Mouse (Mus musculus) embryo, embryonic 11 days (tissue): Measurements from ENCODE around the gene Kazn.
A peak's percentile ranks its signal among the peaks of the same experiment; 100 is the strongest.

Source experiments
- DNase-seq: peaks from one replicate; pipeline ENCODE4 v3.0.0-alpha.2; 2015

Kazn gene

DNA sequence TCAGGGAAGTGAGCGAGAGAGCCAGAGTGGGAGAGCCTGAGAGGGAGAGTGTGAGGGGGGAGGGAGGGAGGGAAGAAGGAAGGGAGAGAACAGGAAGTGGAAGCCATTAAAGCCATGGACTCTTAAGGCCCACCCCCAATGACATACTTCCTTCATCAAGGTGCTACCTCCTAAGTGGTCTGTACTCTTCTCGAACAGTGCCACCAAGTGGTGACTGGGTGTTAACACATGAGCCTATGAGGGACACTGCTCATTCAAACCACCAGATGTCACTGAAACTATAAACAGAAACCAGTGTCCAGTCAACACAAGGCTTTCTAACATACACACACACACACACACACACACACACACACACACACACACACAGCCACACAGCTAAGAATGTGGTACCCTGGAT is 77.1 kb downstream of the Kazn start:
- no peak for DNase-seq

DNA sequence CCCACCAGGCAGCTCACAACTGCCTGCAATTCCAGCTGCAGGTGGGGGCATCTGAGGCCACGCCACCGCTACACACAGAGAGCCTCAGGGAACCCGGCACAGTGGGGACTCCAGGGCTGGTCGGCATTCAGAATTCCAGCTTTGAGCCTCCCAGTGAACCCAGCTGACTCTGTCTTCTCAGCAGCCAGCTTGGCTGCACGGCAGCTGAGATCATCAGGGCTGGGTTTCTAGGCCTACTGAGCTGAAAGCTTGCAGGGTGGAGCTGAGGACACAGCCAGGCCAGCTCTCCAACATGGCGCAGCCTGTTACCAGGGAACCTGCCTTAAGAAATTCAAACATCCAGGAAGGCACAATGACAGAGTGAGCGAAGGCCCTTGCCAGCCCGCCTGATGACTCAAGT is 79.2 kb downstream of the Kazn start:
- no peak for DNase-seq

DNA sequence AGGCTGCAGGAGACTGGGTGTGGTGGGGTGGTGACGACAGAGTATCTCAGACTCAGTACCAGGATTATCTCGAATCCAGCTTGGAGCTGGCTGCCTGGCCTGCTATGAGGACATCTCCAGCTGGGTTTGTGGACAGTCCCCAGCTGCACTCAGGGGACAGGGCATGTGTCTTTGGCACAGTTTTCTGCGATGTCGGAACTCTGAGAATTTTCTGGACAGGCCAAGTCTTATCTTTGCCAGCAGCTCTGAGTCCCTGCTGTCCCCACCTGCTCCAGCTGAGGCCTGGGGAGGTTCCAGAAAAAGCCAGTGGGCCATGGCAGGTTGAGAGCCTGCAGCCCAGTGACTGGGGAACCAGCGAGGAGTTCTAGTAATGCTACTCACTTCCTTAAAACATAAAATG is 82.7 kb downstream of the Kazn start:
- DNase-seq, result no peak

DNA sequence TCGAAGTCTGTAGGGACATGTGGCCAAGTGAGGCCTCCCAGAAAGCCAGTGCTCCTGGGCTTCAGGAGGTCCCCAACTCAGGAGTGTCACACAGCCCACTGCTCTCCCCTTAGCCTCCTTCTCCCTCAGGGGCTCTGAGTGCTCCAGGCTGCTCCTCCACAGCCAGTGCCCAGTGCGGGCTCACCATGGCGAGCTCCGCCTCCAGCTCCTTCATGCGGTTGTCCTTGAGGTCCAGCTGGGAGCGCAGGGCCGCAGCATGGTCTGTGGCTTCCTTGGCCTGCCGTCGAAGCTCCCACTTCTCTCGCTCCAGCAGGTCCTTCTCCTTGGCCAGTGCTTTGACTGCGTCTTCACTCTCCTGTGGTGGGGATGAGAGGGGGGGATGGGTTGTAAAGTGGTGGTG is 85.0 kb downstream of the Kazn start:
- DNase-seq, result no peak

DNA sequence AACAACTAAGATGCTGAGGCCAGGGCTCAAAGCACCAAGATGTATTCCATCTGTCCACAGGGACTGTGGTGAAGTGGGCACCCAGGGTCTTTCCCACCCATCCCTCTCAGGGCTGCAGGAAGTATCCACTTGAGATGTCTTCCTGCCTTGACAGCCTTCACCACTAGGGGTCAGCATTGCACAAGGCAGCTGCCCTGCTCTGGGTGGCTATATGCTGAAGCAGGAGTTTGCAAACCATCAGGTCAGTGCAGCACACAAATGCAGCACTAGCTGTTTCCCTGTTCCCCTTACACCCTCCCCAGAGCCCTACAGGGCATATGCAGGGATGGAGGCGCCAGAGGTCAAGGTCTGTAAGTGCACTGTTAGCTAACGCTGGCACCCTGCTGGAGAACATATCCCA is 85.7 kb downstream of the Kazn start:
- peak; percentile 88 for DNase-seq

DNA sequence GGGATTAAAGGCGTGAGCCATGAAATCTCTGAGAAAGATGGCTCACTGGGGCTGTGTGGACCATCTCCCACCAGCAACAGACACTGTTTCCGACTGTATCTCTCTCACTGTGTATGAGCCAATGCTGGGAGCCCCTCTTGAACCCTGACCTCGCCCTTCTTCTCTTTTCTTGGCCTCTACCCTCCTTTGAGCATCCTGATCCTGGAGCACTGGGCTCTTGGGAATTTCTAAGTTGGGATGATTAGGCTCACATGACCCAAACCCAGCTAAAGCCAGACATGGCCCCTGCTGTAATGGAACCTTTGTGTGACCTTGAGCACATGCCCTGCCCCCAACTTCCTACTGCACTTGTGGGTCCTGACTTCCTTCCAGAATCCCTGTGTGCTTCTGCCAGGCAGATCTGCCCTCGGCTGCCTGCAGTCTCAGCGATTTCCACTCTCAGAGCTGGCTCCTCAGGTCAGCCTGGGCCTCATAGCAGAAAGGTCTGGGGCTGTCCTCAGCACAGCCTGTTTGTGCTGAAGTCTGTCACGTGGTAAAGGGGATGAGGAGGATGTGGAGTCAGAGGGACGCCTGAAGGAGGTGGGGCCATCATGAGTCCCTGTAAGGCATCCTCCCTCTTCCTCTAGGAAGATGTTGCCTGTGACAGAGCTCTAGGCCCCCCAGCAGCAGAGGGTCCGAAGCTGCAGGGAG is 86.3 kb downstream of the Kazn start:
- no peak for DNase-seq

DNA sequence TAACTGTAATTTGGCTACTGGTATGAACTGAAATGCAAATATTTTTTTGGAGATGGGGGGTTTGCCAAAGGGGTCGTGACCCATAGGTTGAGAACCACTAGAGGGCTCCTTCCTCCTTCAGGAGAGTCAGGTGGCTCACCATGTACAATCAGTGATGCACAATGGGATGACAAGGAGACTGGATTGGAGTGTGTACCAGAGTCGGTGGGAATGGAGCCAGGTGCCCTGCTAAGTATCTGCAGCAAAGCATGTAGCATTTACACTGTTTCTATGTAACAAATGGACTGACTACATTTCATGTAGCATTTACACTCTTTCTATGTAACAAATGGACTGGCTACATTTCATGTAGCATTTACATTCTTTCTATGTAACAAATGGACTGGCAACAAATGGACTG is 89.1 kb downstream of the Kazn start:
- DNase-seq, result no peak

DNA sequence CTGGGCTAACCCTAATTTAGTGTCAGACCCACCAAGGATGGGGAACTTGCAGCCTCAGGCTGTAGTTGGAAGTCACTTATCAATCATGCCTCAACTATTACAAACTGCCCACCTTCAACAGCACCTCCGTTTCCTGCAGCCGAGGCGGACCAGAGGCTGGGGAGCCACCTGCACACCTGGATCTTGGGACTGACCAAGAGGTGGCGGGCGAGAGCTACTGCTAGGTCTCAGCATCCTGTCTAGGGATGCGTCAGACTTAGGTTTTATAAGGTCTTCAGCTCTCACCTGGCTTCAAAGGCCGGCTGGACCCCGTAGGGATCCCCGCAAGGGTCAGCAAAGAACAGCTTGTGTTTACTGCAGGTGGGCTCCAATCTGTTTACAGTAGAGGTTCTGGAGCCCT is 90.0 kb downstream of the Kazn start:
- no peak for DNase-seq

DNA sequence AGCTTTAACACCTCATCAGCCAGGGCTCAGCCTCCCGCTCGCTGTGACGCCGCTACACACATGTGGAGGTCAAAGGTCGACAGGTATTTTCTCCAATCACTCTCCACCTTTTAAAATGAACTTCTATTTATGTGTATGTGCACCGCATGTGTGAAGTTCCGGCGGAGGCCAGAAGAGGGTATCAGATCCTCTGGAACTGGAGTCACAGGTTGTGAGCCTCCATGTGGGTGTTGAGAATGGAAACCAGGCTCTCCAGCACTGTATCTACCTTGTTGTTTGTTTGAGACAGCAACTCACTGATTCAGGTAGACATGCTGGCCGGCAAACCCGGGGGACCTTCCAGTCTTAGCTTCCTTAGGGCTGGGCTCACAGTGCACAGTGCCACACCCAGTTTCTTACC is 91.5 kb downstream of the Kazn start:
- DNase-seq, result no peak

DNA sequence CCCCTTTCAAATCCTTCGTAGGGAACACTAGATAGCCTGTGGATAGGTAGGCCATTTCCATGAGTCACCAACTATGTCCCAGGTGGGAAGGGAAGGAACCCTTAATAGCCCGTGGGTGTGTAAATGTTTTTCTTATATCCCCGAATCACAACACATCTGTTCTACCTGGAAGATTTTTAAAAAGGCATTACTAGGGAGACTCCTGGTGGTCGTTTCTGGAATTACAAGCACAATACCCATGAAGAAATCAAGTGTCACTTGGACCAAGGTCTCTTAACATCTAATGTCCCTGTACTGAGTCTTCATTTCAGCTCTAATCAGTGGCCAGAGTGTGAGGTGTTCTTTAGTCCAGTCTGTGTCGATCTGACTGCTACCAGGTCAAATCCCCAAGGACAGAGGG is 95.1 kb downstream of the Kazn start:
- peak; percentile 56 for DNase-seq

DNA sequence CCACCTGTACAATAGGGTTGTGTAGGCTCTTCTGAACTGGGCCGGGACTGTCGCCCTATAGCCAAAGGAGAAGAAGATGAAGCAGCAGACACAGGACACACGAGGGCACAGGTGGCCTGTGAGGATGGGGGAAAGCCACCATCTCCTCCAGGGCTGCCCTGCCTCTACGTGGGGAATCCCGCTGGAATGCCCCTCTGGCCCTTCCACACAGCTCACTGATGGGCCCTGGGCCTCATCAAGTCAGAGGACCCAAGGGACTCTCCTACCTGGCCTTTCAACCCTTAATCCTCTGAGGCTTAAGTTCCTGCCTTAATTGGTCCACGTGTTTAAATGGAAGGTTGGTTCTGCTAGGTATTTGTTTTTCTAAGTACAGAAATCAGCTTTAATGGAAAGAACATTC is 95.9 kb downstream of the Kazn start:
- no peak for DNase-seq

DNA sequence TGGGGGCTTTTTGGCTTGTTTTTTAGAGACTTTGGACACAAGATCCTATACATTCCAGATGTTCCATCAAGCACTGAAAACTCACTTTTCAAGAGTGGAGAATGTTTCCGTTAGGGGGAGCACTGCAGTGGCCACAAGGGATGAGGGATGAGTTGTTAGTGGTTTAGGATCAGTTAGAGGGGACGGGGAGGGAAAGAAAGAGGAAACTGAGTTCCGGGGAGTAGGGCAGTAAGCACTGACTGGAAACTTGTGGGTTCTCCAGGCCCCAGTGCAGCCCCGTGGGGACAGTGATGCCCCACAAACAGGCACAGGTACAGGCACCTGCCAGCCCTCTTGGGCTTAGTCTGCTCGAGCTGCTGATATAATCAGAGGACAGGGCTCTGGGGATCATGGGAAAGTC is 99.5 kb downstream of the Kazn start:
- no peak for DNase-seq

DNA sequence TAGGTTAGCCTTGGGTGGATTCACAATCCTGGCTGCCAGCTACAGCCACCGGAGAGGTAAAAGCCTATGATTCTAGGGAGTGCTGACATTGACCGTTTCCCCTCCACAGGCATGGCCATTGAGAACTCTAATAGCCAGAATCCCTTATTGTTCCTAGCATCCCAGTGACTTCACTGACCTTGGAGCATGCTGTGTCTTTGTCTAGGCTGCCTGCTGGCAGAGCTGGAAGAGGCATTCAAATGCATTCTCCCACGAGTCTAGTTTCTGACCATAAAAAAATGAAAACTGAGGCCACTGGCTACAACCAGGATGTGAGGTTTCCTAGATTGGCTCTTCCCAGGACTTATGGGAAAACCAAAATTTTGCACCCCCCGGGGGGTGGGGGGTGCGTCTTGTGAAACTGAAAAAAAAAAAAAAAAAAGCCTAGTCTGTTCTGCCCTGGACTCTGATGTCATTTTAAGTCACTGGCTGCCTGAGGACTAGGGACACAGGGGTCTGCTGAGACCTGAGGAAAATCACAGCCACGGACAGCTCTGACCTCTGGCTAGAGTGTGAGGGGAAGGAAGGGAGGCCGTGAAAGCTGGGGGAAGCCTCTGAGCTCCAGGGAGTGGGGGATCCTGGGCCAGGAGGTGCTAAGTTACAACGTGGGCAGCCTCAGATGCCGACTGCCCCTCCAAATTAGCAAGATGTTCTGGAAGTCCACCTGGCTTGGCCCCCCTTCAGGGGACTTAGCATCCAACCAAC is 100.7 kb downstream of the Kazn start:
- DNase-seq, result peak; percentile 67

DNA sequence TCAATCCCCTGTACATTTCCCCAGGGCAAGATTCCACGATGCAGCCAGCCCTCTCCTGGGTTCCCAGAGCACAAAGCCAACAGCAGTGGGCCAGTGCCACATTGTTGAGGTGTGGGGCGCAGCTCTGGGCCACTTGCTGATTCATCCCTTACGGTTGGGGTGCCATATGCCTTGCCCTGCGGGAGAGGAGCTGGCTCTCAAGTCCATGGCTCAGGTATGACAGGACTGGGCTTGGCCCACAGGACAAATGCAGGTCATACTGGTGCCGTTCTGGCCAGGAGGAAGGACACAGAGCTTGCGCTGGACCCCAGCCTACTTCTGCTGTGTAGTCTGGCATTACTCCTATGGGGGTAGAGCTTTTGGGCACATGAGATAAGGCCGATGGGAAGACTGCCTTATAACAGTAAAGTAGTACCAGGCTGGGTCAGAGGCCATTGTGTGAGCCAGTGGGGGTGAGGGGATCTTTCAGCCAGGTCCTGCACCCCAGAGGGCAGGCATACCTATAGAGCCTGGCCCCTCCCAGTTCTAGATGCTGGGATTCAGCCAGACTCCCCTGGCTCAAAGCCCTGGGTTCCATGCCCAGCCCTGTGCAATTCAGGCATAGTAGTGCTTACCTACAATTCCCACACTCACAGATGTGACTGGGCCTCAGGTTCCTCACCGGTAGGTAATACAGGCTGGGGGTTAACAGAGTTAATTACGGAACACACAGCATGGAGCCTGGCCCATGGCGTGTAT is 102.3 kb downstream of the Kazn start:
- no peak for DNase-seq

DNA sequence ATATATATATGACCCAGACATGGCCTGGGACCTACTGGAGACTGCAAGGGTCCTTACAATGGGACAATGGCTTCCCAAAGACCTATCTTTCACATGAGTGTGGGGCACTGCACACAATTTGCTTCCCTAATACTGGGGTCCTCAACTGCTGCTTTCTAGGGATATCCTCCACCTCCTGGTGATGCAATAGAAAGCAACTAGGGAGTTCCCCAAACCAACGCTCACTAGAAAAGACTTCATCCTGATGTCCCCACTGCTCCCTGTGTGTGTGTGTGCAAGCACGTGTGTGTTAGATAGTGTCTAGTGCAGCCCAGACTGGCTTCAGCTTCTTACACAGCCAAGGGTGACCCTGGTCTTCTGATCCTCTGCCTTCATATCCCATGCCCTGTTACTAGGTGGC is 103.7 kb downstream of the Kazn start:
- DNase-seq, result no peak

DNA sequence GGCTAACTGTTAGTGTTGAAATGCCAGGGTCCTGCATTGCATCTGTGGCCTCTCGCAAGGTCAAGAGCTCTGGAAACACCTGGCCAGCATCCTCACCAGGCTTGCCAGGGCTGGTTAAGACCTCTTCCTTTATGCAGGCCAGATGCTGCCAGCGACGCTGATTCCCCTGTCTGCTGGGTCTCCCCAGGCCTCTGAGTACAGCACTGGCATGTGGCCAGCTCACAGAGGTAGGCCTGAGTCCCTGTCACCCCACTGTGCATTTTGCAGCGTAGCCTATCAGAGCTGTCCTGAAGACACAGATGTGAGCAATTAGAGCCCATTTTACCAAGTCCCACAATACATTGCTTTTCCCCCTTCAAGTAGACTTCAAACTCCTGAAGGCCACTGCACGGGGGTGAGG is 109.0 kb downstream of the Kazn start:
- peak; percentile 53 for DNase-seq

DNA sequence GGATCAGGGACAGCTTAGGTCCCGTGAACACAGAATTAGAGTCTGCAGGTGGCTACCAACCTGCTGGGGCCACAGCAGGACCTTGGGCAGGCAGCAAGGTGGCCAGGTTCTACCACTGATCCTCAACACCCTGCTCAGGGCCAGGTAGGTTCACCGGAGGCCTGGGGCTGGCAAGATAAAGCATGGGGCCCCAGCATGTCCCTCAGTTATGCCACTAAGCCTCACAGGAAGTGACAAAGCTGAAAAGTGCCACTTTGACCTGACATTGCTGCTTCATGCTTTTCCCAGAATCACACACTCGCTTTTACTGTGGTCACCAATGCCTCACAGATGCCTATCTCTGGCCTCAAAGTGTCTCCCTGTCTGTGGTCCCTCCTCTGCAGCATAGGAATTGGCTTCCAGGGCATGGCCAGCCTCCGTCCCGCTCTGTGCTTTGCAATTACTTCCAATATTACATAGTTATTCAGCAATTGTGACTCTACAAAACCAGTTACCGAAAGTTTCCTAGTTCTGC is 111.9 kb downstream of the Kazn start:
- DNase-seq, result no peak

DNA sequence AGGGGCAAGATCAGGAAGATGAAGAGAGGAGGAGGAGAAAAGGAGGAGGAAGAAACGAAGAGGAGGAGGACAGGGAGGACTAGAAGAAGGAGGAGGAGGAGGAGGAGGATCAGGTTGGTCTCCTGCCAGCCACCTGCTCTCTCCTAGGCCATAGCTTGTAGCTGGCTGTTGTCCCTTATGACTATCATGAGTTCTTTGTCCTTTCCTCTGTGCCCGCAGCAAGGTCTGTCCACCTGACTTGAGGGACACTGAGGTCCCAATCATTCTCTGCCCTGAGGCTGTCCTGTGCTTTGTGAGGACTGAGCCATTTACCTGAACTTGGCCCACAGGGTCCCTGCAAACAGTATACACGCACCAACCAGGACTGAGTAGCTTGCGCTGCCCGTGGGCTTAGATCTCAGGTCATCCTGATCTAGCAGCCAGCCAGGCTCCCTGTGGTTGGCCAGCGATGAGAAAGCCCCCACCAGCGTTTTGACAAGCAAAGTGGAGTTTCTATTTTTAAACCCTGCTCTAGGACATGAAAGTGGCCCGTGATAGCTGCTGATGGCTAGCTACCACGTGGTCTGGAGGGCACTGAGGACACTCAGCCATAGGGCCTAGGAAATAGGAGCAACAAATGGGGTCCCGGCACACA is 112.4 kb downstream of the Kazn start:
- no peak for DNase-seq

DNA sequence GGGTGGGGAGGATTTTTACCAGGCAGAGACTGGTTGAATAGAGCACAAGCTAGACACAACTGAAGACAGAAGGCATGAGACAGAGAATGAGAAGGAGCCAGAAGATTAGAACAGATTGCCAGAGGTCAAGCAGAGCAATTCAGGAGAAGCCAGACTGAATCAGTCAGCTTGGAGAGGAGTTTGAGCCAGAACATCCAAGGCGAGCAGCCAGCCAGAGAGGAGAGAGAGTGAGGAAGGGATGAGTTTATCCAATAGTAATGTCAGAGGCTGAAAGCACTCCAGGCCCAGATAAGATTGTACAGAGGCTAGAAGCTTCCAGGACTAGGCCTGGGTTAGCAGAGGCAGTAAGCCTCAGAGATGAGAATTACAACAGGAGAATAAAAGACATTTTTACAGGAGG is 118.0 kb downstream of the Kazn start:
- no peak for DNase-seq

DNA sequence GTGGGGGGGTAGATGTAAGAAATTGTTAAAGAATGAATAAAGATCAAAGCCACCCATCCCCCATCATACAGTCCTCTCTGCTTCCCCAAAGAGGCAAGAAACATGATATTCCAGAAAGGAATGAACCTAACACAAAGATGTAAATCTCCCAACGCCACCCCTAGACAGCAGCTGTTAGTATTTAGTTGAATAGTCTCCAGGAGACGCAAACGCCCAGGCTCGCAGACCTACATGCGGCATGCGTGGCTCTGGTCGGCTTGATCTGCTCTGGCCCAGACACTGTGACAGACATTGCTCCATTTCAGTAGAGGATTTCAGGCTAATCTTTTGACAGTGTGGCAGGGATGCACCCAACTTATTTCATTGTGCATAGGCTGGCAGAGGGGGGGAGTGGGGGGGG is 120.7 kb downstream of the Kazn start:
- DNase-seq, result peak; percentile 75

DNA sequence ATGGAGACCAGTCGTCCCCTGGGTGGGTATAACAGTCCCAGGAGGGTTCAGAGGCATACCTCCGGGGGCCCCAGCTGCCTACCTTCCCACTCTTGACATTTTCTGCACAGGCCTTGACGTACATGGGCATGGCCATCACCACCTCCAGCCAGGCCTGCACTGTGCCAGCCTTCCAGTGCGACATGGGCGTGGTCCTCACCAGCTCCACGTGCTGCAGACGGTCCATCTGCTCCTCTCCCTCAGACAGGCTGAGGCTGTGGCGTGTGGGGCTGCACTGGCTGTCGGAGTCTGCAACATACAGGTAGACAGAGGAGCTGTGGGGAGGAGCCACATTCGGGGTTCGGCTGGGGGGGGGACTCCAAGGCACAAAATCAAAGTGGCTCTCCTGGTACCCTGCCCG is 121.2 kb downstream of the Kazn start:
- DNase-seq, result no peak

DNA sequence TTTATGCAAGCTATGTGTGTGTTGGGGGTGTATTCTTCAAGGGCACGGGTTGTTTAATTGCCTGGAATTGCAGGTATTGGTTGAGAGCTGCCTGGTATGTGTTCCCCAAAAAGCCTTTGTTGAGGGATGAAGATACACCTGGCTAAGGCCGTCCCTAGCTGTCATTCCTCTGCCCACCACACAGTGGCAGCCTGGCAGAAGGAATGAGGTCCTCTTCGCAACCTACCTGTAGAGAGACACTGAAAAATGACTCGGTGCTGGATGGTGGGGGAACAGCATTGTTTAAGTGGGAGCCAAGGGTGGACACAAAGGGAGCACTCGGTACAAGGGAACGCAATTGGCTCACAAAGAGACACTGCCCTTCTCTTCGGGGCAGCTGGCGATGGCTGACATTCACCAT is 125.9 kb downstream of the Kazn start:
- DNase-seq, result peak; percentile 40

DNA sequence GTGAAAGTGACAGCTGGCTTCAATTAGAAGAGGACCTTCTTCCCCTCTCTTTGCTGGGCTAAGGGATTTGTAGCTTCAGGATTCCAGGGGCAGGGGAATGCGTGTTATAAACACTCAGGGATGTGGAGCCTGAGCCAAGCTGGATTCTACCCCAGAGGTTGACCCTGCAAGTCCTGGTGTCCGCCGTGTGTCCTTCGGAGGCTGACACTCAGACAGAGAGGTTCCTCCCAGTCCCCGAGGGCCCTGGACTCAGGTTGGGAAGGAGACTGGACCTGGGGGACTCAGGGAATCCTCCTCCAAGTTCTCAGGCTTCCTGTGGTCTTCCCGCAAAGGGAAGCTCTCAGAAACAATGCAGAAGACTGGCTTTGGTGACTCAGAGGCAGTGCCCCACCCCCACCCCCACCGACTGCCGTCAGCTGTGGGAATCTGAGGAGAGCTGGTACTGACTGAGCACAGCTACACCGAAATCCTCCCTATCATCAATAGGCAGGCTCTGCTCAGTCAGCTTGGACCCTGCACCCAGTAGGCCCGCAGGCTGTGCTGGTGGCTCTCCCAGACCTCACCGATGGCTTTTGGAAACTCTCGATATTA is 136.0 kb downstream of the Kazn start:
- no peak for DNase-seq
